Mouse (Mus musculus) ovary, postnatal 14 days (tissue): ENCODE measurements around the gene Furin.

ENCODE experiments used
- DNase-seq: peaks from one replicate; pipeline ENCODE4 v3.0.0; 2022; ENCODE audit warnings: low spot score

Gene Furin

DNA sequence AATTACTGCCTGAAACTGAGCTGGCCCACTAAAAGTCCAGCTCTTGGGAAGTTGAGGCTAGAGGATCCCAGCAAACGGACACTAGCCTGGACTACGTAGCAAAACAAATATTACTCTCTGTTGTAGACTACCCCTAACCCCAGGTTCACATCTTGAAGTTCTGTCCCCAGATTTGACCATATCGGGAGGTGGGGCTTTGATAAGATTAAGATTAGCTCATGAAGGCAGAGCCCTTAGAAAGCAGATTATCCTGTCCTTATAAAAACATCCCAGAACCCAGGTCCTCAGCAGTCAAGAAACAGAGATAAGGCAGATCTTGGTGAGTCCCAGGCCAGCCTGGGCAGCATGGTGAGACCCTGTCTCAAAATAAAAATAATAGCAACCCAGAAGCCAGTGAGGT, 33.1 kb downstream of the Furin start:
- no peak for DNase-seq

DNA sequence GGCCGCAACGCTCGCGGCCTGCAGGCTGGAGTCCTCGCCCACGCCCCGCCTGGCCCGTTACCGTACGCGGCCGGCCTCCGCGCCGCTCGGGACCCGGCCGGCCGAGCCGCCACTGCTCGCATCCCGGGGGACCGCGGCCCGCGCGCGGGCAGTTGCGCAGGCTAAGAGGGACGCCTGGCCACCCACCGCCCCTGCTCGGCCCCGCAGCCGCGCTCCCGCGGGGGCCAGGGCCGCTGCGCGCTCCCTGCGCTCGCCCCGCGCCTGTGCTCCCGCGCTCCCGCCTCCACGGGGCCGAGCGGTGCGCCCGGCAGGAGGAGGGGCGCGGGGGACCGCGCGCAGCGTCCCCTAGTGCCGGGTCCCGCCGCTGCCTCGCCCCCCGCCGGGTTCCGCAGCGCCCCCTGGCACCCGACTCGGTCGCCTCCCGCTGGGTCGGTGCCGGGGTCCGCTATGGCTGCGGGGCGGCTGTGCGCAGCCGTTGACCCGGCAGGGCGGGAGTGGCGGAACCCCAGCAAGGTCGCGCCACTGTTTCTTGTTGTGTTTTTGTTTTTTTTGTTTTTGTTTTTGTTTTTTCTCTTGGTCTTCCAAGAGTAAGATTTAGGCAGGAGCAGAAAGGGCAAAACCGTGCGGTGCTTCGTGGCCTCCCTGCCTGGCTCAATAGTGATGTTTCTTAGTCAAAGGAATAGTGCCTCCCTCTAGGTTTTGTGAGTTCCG, 34.0 kb downstream of the Furin start, which contains the start of gene Man2a2:
Man2a2 (minus strand) TSS at position 335 of the 711 bp plus-strand sequence.
- DNase-seq = peak; percentile 81

DNA sequence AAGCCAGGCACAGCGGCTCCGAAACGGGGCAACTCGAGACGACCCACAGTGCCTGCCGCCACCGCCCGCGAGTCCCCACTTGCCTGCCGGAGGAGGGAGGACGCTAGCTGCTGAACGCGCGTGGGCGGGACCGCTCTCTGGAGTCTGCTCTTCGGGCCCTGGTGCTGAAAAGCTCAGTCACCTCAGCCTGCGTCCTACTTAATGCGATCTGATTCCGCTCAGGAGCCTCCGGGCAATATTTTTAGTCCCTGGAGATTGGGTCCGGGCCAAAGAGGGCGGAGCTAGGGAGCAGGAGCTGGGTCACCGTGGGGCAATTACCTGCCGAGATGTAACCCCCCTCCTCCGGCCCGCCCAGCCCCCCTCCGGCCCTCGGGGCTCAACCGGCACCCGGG, 34.6 kb downstream of the Furin start:
- DNase-seq = peak; percentile 62

DNA sequence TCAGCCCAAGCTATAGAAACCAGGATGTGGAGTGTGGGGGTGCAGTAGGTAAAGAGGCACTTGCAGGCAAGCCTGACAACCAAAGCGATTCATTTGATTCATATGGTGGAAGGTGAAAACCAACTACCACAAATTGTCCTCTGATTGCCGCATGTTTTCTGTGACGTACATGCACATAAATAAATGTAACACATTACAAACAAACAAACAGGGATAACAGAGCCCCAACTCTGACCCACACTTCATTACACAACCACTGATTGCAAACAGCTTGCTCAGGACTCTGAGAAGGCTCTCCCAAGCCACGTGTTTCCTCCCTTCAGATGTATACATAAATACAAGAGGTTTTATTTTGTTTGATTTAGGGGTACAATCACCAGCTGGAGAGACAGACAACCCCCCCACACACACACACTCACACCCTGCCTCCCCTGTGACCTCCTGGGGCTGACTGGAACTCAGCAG, 35.2 kb downstream of the Furin start:
- no peak for DNase-seq

DNA sequence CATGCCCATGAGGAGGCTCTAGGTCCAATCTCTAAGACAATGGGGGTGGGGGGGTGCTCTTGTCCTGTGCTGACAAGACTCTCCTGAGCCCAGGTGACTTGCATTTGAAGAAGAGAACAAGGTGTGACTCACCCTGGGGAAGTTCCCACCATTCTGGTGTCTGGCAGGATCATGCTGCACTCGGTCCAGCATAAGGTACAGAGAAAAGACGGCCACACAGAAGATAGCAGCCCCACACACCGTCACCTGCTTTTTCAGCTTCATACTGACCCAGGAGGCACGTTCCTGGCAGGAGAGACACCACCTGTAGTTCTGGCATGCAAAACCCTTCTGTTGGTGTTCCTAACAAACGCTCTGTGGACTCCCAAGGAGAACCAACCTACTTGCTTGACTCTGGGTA, 35.8 kb downstream of the Furin start:
- no peak for DNase-seq

DNA sequence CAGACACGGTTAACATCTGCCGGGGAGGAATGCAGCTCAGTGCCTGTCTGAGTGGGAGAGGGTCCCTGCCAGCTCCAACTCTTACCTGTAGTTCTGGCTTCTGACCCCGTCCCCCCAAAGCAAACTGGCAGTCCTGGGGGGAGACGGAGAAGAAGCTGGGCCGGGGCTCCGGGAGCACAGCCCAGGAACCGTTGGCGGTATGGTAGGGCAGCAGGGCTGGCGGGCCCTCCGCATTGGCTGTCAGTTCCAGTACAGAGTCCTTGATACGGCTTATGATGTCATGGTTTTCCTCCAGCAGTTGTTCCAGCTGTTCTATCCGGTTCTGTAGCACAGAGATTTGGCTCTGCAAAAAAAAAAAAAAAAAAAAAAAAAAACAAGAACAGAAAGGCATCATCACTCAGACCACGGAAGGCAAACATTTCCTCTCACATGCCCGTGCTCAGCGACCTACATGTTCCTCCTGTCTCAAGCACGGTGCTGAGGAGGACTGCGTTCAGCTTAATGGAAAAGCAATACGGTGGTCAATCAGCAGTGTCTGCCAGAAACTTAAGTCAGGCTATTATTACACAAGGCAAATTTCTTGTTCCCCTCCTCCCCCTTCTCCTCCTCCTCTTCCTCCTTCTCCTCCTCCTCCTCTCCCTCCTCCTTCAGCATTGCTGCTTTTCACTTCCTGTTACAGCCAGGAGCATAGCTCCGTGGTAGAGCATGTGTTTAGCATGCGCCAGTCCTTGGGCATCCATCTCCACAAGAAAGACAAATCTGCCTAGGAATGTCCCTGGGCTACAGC, 36.4 kb downstream of the Furin start:
- no peak for DNase-seq

DNA sequence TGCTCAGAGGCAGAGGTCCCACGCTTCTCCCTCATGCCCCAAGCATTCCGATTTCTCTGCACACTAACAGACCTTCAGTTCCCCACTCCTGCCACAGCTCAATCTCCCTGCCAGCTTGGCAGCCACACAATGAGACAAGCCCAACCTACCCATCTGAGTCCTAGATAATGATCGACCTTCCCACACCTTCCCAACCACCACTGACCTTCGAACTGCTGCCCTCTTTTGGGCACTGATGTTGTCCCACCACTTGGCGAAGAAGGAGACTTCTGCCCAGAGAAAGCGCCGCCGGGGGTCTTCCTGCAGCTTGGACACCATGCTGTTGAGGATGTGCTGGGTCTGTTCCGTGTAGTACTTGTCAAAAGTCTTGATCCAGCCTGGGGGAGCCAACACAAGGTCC, 37.2 kb downstream of the Furin start:
- no peak for DNase-seq

DNA sequence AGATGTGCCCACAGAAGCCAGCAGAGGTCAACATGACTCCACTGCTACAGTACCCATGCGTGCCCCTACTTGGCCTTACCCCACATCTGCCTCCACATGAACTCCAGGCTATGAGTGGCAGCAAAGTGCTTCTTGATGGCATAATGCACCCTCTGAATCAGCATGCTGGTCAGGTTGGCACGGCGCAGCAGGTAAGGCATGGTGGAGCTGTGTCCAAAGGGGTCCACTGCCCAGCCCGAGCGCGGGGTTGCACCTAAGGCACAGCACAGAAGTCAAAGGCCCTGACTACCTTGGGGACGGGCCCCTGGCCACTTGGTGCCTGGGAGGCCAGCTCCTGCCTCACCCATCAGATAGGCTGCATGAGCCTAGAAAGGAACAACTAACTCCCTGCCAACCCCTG, 38.0 kb downstream of the Furin start:
- no peak for DNase-seq

DNA sequence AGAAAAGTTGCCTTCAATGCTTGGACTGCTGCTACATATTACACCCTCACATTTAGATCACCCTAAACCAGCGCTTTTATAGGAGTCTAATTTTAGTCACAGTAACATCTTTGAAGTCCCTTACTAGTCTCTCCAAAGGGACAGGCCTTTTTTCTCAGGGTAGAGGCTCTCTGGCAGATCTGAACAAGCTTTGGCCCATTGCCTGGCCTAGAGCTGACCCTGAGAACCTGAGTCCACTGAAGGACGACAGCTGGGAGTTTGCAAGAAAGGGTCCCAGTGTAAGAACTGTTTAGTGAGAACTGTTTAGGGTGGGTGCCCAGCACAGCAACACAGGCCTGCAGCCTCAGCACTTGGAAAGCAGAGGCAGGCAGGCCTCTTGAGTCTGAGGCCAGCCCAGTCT, 39.5 kb downstream of the Furin start:
- DNase-seq = no peak

DNA sequence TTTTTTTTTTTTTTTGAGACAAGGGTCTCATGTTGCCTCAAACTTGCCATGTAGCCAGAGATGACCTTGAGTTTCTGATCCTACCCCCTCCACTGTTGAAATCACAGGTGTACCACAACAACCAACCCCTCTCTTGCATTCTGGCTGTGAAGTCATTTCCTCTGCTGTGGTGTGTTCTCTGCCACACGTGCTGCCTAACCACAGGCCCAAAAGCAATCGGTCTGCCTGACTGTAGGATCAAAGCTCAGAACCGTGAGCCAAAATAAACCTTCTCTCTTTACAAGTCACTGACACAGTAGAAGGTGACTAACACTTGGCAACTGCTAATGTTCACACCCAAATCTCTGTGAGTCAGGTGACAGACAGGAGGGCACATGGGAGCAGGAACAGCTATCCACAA, 44.8 kb downstream of the Furin start:
- no peak for DNase-seq

DNA sequence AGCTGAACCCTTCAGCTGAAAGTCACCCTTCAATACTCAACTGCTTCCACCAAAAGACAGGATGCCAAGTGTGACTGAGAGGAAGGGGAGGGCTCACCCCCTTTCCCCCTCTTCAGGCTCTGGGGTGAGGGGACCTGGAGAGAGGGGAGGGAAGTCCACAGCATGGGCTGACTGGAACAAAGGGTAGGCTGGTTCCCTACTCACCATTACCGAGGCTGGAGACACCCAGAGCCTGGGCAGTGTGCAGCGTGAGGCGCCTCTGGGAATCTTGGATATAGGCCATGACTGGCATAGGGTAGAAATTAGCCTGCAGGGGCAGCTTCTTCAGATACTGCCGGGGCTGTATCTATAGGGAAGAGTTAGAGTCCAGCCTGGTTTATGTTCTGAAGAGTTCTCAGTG, 47.2 kb downstream of the Furin start:
- DNase-seq = no peak

DNA sequence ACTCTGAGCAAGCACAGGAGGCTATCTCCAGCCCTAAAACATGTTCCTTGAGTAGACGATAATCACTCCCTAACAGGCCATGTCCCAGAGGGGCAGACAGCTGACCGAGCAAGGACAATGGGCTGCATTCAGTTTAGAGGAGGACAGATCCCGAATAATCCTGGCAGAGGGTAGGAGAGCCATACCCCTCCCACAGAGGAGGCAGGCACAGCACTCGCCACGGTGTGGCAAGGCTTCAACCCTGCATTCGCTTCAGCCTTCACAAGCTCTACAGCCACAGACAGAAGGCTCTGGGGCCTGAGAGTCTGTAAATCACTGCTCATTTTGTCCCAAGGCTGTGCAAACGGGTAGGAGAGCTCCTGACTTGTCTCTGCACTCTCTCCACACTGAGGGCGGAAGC, 48.1 kb downstream of the Furin start:
- DNase-seq = no peak

DNA sequence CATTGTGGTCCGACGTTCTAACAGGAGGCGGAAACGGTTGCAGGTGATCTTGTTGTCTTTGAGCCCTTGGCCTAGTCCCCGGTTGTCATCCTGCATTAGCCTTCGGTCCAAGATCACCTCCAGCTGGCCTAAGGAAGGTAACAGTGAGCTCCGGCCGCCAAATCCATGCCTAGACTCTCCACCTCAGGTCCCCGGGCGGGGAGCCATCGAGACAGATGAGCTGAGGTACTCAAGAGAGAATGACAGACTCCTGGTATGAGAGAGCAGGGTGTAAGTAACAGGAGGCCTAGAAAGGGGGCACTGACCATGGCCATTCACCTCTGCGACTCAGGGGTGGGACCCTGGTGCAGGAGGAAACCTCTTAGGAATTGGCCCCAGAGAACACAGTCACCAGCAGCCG, 48.9 kb downstream of the Furin start:
- no peak for DNase-seq

DNA sequence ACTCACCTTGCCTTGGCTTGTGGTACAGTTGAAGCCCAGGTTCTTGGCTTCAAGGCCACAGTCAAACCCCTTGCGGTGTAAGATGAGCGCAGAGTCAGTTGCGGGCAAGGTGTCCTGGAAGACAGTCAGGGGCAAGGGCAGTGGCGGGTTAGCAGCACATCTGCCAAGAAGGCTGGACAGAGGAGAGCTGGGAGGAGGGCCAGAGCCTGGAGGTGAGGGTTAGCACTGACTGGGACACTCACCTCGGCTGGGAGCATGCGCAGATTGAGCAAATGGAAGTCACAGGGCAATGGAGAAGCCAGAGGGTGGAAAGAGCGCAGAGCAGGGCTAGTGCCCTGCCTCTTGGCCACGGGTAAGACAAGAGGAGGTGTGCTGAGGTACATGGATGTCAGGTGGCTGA, 52.3 kb downstream of the Furin start:
- DNase-seq = no peak

DNA sequence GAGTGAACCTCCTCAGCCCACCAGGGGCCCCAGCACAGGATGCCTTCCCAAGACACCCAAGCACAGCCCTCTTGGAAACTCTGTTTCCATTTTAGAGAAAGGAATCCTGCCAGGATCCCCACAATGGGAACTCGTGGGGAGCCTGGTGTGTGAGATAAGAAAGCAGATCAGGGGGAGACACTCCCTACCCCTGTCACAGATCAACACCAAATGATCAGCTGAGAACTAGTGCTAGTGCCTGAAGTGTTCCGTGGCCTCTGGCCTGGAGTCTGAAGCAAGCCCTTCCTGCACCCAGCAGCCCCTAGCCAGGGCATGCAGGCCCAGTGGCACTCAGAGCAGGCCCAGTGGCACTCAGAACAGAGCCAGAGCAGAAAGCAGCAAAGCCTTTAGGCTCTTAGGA, 54.4 kb downstream of the Furin start:
- no peak for DNase-seq

DNA sequence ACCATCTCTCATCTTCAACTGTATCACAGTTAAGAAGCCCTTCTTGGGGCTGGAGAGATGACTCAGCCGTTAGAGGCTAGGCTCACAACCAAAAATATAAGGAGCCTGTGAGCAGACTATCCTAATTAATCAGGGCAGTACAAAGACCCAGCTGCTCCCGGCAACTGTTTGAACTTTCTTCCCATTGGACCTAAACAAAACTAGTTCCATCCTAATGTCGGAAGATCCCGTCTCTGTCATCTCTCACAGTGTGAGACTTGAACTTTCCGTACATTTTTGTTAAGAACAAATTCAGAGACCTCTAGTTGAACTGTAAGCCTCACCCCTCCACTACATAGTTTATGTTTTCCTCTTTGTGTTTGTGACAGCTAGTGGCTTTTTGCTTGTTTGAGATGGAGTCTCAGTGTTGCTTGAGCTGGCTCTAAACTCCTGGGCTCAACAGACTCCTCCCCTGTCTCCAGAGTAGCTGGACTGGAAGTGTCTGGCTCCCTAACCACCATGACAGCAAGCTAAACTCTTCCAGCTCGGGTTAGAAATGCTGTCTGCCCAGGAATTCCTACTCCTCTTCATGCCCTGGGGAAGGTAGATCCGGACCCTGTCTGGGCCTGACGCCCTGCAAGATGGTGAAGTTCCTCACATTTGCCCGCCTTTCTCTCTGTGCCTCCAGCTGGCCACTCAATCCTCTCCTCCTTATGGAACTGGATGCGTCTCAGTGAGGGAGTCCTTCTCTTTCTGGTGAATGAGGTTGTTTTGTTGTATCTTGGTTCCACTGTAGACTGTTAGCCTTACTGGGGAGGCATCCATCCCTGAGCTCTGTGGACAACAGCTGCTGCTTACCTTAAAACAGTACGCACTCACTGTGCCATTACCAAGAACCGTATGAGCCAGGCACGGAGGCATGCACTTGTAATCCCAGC, 57.3 kb downstream of the Furin start:
- DNase-seq = no peak

DNA sequence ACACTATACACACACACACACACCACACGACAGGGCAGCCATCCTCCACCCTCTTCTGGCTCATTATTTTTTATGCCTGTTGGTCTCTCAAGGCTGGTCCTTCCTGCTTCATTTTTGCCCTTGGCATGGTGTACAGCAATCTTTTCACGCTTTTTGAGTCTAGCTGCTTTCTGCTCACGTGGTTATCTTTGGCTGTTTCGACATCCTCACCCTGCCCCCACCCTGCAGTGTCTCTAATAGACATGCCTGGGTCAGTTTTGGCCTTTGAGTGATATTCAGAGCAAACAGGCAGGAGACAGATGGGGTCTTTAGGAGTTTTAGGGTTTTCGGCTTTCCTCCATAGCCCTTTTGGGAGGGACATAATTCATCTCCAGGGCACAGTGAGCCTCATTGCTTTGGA, 58.4 kb downstream of the Furin start:
- no peak for DNase-seq

DNA sequence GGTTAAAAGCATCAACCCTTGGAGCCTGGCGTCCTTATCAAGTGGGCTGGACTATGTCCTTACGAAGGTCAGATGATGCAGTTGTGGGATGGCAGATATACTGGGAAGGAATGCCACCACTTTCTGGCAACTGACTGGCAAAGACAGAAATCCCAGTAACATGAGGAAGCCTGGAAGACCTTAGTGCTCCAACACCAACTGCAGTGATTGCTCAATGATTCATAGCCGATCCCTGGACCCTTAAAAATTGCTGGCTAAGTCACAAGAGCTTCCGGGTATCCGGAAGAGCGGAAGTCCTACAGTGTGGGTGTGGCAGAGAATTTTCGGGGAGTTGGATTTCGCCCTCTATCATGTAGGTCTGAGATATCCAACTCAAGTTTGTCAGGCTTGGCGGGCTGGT, 59.1 kb downstream of the Furin start:
- no peak for DNase-seq

DNA sequence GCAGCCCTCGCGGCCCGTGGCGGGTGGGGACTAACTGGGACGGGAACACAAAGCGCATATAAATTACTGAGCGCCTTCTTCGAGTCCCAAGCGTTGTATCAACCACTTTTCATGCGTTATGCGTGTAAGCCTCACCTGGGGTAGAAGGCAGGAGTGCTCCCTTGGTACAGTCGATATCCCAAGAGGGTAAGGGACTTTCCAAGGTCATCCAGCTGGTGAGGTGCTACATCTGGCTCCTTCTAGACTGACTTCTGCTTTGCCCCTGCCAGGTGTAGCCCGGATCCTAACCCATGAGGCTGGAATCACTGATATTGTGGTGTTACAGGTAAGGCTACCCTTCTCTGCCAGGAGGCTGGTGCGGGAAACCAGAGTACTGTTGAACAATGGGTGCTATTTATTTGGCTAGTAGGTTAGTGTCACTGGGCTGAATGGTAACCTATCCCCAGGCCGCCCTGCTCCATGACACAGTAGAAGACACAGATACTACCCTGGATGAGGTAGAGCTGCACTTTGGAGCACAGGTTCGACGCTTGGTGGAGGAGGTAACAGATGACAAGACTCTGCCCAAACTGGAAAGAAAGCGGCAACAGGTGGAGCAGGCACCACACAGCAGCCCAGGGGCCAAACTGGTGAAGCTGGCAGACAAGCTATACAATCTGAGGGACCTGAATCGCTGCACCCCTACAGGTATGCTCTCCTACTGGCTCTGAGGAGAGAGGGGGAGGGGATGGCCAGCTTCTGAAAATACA, 61.8 kb downstream of the Furin start:
- DNase-seq = no peak

DNA sequence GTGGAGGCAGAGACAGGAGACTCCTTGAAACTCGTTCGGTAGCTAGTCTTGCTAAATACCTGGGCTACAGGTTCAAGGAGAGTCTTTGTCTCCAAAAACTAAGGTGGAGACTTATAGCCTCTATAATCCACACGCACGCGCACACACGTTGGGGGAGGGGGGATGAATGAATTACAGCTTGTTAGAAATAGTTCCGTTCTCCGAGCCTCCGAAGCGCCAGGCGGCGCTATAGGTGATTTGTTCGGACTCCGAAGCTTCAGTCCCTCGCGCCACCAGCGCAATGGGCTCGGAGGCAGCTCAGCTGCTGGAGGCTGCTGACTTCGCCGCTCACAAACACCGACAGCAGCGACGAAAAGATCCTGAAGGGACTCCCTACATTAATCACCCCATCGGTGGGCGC, 62.4 kb downstream of the Furin start, which contains the start of gene Hddc3:
Hddc3 (plus strand) TSS at position 247 of the 400 bp plus-strand sequence.
- DNase-seq = peak; percentile 91

DNA sequence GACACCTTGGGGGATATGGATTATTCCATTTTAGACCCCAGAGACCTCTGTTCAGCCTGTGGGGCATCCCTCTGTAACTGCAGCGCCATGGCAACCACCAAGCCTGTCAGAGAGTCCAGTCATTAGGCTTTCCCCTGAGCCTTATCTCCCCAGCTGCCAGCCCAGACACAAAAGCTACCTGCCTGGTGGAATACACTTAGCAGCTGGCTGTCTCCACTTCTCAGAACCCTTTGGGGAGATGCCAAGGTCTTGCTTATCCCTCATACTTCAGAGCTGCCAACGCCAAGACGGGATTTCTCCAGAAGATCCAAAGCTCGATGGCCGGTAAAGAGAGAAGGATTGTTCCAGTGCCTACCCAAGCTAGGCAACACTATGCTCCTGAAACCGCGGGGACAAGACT, 63.4 kb downstream of the Furin start:
- no peak for DNase-seq

DNA sequence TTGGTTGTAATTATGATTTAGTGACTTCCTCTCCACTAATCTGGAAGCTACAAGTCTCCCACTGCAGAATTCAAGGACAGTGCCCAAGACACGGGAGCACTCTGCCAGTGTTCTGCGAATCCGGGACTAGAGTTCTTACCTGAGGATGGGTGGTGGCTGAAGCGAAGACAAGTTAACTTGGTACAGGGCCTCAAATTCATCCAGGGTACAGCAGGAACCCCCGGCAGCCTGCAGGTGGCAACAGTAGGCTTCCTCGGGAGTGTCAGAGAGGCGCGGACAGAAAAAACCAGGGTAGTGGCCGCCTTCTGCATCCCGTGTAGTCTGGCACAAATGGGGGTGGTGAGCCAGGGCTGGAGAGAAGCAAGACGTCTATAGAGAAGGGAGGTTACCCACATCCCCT, 64.4 kb downstream of the Furin start, which contains the start of gene Unc45a:
Unc45a (minus strand) TSS at position 213 of the 400 bp plus-strand sequence.
- peak; percentile 41 for DNase-seq
